Mouse (Mus musculus) frontal cortex, postnatal 14 days (tissue): ENCODE results near the gene Fgfr2.

Experiments used
- DNase-seq, 2 experiments: peaks; one replicate each; pipeline ENCODE4 v3.0.0; 2022; ENCODE audit warnings: low spot score in 2 of 2

The Fgfr2 gene

DNA sequence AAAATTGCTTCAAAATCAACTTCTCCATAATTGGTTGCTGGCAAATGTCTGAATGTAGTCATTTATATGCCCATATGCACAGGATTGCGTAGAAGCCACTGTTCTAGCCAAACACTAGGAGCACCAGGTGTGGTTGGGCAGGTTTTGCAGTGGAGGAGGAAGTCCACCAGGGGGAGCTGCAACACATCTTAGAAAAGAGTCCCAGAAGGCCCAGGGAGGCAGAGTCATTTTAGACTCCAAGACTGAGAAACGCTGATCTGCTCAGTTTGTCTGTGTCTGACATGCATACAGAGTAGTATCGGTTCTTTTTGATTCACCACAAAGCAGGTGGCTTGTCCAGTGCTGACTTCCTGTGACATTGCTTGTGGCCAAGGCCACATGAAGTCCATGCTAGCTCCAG is 2352.4 kb downstream of the Fgfr2 start:
- DNase-seq: peak; percentile 59 to 76

DNA sequence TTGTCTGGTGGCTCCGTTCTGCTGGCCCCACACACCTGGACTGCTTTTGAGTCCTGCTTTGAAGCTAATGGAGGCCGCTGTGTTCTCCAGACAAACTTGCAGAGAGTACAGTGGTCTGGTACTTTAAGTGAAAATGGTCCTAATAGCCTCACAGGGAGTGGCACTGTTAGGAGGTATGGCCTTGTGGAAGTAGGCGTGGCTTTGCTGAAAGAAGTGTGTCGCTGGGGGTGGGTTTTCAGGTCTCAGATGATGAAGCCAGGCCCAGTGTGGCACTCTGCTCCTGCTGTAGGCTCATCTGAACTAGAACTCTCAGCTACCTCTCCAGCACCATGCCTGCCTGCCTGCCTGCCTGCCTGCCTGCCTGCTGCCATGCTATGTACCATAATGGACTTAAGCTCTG is 2355.0 kb downstream of the Fgfr2 start:
- DNase-seq: no peak

DNA sequence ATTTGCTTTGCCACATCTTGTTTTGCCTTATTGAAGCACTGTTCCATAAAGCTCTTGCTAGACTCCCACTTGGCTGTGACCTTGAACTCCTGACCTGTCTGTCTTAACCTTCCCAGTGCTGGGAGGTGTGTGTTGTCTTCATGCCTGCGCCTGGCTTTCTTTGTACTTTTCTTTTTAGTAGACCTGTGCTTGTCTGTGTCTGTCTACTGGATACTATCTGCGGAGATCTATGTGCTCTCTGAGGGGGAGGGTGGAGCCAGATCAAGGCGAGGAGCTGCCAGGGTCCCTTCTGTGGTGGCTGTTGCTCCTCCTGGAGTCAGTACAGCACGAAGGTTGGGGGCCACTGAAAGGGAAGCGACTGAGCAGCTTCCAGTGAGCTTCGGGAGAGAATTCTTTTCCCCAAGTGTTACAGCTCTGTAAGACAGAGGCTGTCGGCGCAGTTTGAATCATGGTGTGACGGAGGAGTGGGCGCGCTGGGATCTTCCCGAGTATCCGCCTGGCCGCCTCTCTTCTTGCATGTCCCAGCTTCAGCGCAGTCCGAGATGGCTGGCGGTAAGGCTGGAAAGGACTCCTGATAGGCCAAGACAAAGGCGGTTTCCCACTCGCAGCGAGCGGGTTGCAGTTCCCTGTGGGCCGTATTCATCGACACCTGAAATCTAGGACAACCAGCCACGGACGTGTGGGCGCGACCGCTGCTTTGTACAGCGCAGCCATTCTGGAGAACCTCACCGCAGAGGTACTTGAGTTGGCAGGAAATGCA is 2356.6 kb downstream of the Fgfr2 start:
- no peak for DNase-seq

DNA sequence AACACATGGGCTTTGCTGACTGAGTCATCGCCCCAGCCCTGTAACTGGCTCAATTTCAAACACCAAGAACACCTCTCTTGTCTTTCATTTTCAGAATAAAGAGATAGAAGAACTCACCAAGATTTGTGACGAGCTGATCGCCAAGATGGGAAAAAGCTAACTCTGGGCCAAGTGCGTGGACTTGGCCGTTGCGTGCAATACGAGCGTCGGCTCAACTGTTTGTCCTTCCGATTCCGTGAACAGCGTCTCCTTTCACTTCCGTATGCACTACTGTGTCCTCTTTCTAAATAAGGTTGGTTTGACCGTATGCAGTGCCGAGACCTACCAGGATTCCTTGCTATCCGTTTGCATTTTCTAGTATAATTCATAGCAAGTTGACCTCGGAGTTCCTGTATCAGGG is 2359.0 kb downstream of the Fgfr2 start:
- no peak for DNase-seq

DNA sequence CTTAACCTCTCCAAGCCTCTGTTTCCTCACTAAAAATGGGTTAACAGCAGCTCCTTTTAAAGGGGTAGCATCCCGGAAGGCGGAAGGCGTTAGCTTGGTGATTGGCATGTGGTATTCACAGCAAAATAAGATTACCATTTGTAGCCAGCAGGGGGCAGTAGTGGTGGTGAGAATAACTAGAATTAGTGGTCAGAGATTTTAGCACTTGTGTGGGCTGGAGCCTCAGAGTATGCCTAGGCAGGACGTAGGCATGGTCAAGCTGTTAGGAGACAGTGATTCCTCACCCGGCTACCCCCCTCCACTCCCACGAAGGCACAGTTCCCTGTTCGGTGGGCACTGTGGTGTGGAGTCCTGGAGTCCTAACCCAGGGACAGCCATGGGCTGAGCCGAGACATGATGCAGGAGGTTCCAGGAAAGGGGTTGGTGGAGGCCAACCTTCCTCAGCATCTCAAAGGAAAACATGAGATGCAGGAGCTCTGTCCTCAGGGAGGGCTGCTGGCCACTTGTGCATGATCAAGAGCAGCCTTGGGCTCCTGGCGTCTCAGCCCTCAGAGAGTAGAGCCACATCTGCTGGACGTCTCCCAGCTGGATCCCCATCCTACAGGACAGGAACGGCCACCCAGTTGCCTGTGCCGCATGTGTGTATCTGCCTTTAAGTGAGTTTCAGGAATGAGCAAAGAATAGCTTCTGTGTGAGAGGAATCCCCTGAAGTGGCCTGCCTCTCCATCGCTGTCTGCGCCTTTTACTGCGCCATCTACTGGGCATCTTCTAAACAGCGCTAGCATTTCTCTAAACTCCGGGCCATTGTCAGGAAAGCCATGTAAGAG is 2360.9 kb downstream of the Fgfr2 start:
- peak; percentile 54 to 77 for DNase-seq

DNA sequence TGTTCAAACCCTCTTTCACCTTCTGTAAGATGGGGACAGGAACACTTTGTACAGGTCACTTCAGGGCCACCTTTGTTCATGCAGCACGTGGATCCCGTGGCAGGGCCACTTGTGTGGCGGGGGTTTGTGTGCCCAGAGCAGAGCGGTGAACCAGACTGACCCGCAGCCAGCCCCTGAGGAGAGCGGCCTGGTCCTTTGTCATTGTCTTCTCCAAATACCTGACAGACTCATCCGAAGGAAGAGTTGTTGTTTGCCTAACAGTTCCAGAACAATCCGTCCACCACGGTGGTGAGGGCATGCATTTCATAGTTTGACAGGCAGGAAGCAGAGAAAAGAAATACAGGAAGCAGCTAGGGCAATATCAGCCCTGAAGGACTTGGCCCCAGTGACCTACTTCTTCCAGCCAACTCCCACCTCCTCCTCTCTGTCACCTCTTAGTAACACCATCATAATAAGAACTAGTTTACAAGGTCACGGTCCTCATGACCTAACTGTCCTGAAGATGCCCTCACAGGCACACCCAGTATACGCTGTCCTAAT is 2365.8 kb downstream of the Fgfr2 start:
- DNase-seq: no peak

DNA sequence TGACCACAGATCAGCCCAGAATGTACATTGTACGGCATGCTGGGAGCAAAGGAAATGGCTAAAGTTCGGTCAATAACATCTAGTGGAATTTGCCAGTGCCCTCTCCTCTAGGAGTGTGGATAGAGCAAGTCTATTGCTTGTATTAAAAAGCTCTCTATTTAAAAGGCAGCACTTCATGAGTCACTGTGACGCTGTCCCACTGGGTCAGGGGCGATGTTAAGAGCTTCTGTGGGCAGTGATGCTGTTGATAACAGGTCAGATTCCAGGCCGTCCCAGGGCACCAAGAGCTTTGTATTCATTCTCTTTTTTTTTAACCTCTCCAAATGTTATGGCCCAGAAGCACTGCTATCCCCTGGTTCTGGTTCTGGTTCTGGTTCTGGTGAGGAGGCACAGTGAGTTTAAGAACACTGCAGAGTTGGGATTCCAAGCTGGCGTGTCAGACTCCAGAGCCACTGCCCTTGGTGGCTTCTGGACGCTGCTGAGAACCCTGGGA is 2366.8 kb downstream of the Fgfr2 start:
- no peak for DNase-seq

DNA sequence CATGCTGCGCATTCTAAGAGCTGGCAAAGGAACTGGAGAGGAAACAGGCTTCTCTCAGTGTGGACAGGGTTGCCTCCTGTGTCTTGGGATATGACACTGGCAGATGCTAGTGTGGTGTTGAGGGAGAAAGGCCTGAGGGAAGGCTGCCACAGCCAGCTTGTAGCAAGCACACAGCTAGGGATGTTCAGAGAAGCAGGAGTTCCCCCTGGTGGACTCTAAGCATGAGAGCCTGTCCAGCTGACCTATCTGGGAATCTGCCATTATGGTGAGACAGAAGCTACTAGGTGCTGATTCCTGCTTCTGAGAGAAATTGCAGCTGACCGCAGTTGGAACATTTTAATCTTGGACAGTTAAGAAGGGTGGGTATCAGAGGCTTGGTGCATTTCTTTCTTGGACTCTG is 2368.4 kb downstream of the Fgfr2 start:
- DNase-seq: no peak

DNA sequence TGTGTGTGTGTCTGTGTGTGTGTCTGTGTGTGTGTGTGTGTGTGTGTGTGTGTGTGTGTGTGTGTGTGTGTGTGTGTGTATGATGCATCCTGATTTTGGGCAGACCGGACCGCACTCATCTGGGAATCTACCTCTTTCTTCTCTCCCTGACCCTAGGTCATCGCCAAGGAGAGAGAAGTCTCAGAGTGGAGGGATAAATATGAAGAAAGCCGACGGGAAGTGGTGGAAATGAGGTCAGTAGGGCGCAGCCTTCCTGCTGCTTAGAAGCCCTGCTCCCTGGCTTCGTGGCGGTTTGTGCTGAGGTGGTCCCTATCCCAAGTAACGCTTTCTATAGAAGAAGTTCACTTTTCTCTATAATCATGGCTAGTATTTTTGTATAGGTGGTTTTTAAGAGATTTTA is 2371.5 kb downstream of the Fgfr2 start:
- DNase-seq: no peak

DNA sequence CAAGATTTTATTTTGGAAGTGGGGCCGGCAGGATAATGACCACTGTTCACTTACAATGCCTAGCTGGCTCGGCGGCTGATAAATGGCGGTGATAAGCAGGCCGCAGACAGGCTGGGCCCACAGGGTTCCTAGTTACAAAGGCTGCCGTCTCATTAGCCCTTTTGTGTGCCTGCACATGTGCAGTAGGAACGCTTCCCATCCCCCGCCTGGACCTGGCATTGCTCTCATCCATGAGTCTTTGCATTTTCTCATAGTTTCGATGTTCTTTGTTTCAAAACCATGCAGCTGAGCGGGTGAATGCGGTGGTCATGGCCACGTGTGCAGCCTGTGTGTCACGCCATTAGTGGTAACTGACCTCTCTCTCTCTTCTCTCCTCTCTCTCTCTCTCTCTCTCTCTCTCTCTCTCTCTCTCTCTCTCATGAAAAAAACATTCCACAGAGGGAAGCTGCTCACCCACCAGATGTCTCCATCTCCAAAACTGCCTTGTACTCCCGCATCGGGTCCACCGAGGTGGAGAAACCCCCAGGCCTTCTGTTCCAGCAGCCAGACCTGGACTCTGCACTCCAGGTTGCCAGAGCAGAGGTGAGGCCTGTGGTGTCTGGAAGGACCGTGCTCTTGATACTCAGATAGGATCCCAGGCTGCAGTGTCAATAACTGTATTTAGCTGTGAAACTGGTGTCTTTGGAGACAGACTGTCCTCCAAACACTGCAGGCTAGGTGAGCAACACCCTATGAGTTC is 2372.2 kb downstream of the Fgfr2 start:
- DNase-seq: no peak

DNA sequence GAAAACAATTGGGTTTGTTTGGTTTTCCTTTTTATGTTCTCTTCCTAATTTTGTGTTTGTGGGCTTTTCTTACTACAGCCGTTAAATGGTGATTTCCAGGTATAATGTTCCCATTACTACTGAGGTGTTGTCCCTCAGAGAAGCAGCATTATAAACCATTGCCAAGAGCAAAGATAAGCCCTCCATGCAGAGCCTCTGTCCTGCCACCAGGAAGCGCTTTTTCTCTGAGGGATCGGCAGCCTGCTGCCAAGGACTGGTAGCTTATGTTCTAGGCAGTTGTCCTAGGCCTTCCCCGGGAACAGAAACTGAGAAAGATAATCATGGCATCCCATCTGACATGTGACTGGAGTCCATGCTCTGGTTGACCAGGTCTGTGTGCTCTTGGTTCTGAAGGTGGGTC is 2374.0 kb downstream of the Fgfr2 start:
- DNase-seq: no peak

DNA sequence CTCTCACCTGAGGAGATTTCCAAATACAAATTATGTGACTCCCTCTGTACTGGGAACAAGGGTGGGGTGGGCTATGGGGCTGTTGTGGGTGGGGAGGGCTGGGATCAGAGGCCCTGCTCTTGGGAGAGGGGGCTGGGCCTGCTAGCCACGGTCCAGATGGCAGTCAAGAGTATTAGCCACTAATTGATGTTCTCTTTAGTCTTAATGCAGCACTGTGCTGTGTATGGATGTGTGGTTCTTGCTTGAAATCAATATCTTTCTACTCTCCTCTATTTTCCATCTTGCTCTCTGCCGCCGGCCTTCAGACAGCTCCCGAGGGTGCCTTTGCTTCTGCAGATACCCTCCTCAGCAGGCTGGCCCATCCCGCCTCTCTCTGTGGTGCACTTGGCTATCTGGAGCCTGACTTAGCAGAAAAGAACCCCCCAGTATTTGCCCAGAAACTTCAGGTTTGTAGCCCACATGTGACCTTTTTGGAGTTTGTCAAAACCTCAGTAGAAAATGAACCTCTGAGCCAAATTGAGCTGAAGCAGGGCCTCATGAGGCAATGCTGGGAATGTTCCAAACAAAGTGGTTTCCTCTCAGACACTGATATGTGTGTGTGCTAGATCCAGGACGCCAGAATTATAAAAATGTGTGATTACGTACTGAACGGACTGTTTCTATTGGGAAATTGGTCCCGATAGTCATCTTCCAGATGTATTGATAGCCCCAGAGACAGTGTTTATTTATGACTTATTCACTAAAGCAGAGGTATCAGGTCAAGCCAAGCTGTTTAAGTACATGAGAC is 2379.7 kb downstream of the Fgfr2 start:
- no peak for DNase-seq

DNA sequence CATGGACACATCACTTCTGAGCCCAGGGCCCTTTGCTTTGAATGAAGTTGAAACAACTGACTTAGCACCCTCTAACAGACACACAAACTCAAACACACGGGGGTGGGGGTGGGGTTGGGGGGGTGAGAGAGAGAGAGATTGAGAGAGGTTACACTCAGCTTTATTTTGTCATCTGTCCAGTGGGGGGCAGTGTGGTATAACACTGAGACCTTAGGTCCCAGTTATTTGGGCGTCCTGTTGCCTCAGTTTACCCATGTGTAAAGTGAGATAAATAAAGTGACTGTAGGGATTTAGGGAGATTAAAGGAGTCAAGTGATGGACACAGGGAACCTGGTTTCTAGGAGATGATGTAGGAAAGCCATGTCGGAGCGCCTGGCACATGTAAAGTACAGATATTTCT is 2382.1 kb downstream of the Fgfr2 start:
- DNase-seq: no peak

DNA sequence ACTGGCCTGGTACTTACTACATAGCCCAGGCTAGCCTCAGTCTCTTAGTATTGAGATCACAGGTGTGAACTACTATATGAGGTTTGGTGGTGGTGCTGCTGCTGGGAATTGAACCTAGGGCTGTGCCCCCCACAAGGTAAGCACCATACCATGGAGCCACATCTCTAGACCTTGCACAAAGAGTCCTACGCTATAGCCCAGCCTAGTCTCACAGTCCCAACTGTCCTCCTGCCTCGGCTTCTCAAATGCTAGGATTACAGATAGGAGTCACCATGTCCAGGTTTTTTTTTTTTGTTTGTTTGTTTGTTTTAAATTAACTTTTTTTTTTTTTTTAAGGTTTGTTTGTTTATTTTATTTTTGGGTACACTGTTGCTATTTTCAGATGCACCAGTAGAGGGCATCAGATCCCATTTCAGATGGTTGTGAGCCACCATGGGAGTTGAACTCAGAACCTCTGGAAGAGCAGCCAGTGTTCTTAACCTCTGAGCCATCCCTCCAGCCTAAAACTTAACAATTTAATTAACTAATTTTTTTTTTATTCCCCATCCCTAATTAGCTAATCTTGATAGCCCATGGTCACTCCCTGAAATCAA is 2388.9 kb downstream of the Fgfr2 start:
- no peak for DNase-seq

DNA sequence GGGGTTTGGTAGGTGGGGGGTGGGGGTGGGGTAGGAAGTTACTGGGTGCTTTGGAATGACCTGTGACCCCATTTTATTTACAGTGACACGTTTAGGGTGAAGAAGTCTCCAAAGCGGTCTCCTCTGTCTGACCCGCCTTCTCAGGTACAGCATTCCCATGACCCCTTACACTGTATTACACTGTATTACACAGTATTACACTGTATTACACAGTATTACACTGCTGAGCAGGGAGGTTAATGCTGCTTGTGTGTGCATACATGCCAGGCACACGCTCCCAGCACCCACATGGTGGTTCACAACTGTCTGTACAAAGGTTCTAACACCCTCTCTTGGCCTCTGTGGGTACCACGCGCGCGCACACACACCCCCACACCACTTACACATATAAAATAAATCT is 2389.7 kb downstream of the Fgfr2 start:
- DNase-seq: no peak

DNA sequence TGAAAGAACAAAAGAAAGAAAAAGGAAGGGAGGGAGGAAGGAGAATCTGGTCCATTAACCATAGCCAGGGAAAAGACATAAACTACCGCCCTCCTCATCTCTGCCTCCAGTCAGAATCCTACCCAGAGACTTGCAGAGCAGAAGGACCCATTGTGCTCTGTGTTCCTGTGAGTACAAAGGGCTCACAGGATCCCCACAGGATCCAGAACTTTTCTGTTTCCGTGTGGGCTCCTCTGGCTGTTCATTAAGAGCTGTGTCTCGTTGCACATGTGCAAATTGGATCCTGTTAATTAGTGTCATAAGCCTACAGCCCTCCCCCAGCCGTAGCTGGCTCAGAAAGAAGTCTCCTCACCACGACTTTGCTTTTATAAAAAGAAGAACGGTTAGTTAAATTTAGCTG is 2390.2 kb downstream of the Fgfr2 start:
- no peak for DNase-seq

DNA sequence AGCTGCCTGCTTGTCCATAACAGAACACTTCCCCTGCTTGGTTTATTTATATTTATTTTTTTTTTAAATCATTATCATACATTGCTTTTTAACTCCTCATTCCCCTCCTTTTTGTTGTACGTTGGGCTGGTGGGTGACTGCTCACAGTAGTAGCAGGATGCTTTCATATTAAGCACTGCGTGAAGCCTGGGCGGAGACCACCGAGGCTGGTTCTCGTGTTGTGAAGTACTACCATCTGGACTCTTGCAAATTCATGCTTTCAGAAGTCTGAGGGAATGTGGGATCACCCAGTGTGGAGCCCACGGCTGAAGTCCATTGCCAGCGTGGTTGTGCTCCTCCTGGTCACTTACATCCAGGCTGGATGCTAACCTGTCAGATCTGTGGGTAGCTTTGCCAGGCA is 2391.4 kb downstream of the Fgfr2 start:
- DNase-seq: no peak

DNA sequence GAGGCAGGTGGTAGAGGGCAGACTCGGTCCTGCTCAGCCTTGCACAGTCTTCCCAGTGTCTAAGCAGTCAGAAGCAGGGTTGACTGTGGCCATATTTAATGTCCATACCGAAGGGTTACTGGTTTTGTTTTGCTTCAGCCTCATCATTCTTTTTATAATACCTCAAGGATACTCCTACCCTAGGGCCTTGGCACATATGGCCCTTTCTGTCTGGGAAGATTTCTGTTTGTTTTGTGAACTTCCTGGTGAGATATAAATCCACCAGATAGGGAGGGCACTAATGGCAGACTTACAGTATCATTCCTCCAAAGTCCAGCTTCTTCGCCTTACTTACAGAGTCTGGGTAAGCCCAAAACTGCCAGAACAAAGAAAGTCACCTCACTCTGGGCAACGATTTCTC is 2395.6 kb downstream of the Fgfr2 start:
- DNase-seq: no peak

DNA sequence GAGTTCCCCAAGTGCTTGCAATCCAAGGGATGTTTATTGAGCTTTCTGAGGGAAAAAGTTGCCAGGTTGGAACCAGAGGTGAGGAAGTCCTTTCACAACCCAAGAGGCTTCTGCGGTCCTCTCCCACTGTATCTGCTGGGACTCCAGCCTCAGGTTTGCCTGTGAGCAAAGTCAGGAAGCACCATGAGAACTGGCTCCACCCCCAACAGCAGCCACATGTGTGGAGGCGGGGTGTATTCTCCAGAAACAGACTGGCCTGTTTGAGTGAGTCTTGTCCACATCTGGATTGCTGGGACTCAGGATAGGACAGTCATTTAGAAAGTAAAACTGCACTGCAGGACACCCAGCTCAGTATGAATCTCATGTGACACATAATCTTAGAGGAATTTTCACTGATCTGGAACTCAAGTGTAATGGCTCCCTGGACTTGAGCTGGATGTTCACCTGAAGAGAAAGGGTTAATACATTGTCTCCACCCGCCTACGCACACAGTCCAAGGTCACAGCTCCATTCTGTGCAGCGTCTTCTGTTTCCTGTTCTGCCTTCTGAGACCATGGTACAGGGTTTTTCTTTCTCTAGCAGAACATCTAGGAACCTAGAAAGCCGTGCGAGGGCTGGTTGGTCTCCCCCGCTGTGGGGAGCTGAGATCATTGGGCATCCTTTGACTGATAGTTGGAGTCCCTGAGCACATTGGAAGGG is 2396.3 kb downstream of the Fgfr2 start:
- DNase-seq: no peak

DNA sequence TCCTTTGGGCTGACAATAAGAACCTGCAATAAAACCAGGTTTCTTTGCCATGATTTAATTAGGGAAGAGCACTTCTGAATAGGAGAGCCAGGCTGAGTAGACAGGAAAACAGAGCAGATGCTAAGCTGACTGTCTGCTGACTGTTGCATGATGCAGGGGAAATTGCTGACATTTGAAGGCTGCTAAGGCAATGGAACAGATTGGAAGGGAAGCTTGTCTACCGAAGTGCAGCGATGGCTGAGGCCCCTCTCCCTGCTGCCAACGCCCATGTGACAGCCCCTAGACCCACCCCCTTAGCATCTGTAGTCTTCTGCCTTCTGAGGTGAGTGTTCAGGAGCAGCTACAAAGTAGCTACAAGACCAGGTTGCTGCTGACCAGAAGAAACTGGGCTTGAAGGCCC is 2397.0 kb downstream of the Fgfr2 start:
- DNase-seq: no peak
